Mouse (Mus musculus) testis, adult 2 months (tissue): ENCODE results near the gene Adgrb3. TPM values are rescaled to one million over a fixed set of nuclear protein-coding genes. Genes with fewer than 3 reads are reported as not detected.

Experiments used
- H3K27ac ChIP-seq: fragments of 200-500 bp; 2 replicates; pipeline ENCODE4 v1.5.1; 2012; ENCODE audit warnings: low read depth, low read length; ENCODE audit not compliant: control insufficient read depth, insufficient read depth
- H3K27me3 ChIP-seq: fragments of 200-500 bp; 2 replicates; pipeline ENCODE4 v1.6.1; 2012; ENCODE audit warnings: mild to moderate bottlenecking, low read length, moderate library complexity; ENCODE audit not compliant: control insufficient read depth, insufficient read depth
- H3K36me3 ChIP-seq: fragments of 200-500 bp; 2 replicates; pipeline ENCODE4 v1.6.1; 2012; ENCODE audit warnings: mild to moderate bottlenecking, low read length; ENCODE audit not compliant: control insufficient read depth, insufficient read depth
- H3K4me1 ChIP-seq: fragments of 200-500 bp; 2 replicates; pipeline ENCODE4 v1.6.1; 2012; ENCODE audit warnings: low read length; ENCODE audit not compliant: control insufficient read depth, insufficient read depth
- H3K4me3 ChIP-seq: fragments of 200-500 bp; 2 replicates; pipeline ENCODE4 v1.5.1; 2012; ENCODE audit warnings: low read depth, mild to moderate bottlenecking, low read length, moderate library complexity, mixed read lengths; ENCODE audit not compliant: control insufficient read depth
- CTCF ChIP-seq: fragments of 200-500 bp; IDR thresholded peaks from 2 replicates; pipeline ENCODE4 v1.5.1; 2012; ENCODE audit warnings: low read depth, mild to moderate bottlenecking, inconsistent platforms, low read length, moderate library complexity; ENCODE audit not compliant: control insufficient read depth, insufficient read depth, insufficient replicate concordance
- POLR2A ChIP-seq: fragments of 200-500 bp; IDR thresholded peaks from 2 replicates; pipeline ENCODE4 v1.6.1; 2012; ENCODE audit warnings: low read depth, mild to moderate bottlenecking, inconsistent platforms, low read length, moderate library complexity; ENCODE audit not compliant: control insufficient read depth
- polyA plus RNA-seq: library from polyadenylated mRNA; depleted of rRNA; stranded (reverse); fragments of >200 nt; gene quantifications from 2 replicates; pipeline ENCODE4 v1.2.3, GENCODE M21; 2012

The Adgrb3 gene
- polyA plus RNA-seq, 1 experiment = 0.40 TPM

DNA sequence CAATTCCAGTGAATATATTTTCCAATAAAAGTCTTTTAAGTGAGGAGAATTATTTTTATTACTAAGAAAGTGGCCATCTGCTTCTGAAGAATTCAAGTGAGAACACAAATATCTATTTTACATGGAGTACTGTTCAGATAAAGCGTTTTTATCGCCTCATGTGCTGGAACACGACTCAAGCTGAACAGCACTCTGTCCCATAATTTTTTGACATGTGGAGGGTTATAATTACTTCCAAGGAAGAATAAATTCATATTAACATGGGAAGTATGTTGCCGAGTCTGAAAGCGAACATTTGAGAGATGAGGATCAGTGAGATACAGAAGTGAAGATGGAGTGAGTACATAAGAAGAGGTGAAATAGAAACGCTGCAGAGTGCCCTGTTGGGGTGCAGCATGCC is 665.9 kb downstream of the Adgrb3 start:
- no peaks in the 10 kb centered on the region for H3K4me1 ChIP-seq
- H3K36me3 ChIP-seq = no peaks in the 10 kb centered on the region
- no peak overlapping the region for H3K27ac ChIP-seq
- no peak for TF ChIP-seq POLR2A
- TF ChIP-seq CTCF = no peak
- H3K27me3 ChIP-seq = no peaks in the 10 kb centered on the region
- no peak overlapping the region for H3K4me3 ChIP-seq

DNA sequence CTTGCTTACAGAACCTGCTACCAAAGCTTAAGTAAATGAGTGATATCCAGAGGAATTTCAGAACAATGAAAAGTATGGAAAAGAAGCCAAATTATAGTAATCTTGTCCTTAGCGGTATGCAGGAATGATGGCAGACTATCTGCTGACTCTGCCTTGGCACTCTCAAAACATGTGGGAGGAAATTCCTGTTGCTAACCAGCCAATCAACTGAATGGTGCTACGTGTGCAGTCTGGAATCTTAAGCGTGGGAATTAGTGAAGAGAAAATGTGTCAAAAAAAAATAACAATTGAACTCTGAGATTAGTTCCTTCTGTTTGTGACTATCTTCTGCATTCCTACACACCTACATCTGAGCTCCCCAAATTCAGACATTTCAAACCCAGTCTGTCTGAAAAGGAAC is 683.3 kb downstream of the Adgrb3 start:
- Histone ChIP-seq H3K4me3 (no peak overlapping the region), H3K27me3 (no peaks in the 10 kb centered on the region), H3K36me3 (no peaks in the 10 kb centered on the region), H3K27ac (no peak overlapping the region), H3K4me1 (no peaks in the 10 kb centered on the region)
- TF ChIP-seq CTCF (no peak), POLR2A (no peak)

DNA sequence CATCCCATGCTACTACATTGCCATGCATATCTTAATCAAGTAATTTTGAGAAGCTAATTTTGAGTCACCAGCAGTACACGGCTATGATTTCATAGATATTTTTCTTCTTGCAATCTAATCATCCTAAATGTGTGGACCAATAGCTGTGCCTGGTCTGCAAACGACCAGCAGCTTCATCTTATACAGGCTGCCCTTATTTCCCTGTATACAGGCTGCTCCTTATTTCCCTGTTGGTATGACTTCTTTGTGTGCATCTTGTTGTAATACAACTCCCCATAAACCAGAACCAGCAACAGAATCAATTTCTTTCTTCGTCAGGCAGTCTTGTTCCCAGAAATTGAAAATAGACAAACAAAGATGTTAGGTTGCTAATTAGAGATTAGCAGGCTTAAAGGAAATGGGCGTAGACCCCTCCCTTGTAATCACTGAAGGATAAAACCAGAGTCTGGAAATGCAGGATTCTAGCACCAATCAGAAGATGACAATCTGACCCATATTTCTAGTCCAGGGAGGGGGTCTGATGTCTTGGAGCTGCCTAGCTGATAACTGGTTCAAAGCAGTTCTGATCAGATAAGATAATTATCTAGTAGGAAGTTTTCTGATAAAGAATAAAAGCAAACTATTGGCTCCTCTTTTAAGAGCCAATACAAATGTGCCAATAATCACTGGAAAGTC is 697.2 kb downstream of the Adgrb3 start:
- Histone ChIP-seq H3K27ac (no peak overlapping the region), H3K4me3 (no peak overlapping the region), H3K27me3 (no peaks in the 10 kb centered on the region), H3K36me3 (no peaks in the 10 kb centered on the region), H3K4me1 (no peaks in the 10 kb centered on the region)
- TF ChIP-seq CTCF (no peak), POLR2A (no peak)

DNA sequence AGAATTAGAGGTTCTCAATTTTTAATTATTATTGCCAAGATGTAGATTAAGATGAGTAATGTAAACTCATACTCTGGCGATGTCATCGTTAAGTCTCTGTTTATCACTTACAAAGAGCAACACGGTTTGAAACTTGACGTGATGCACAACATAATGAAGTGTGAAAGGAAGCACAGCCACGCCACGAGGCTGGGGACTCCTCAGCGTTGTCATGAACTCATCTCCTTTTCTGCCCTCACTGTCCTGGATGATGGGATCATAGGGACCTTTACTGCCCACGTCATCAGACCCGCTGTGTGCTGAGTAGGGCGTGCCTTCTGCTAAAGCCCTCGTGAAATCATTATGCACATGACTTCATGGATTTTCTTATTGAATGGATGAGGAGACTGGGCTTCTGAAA is 714.0 kb downstream of the Adgrb3 start:
- Histone ChIP-seq H3K36me3 (no peaks in the 10 kb centered on the region), H3K4me1 (no peaks in the 10 kb centered on the region), H3K27me3 (no peaks in the 10 kb centered on the region), H3K27ac (no peak overlapping the region), H3K4me3 (no peak overlapping the region)
- TF ChIP-seq CTCF (no peak), POLR2A (no peak)

DNA sequence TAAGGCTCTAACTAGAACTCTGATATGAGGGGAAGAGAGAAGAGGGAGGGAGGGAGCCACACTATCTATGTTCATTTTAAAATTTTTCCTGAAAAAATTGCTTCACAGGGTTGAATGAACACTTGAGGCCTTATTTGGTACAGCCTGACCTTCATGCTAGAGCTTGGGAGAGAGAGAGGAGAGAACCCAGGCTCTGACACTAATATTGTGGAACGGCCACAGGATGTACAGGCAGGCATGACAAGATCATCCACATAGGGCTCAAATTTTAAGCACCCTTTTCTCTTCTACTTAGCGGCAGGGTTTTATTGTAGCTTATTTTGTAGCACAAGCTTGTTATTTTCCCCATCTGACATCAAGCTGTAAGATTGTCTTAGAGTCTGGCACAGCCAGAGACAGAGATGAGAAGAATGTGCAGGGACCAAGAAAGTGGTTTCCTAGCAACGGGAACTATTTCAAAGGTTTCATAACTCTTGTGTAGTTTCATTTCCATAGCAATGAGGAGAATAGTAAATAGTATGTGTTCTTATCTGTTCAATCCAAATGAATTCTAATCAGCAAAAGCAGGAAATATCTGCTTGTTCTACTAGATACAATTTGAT is 721.9 kb downstream of the Adgrb3 start:
- Histone ChIP-seq H3K4me3 (no peak overlapping the region), H3K27me3 (no peaks in the 10 kb centered on the region), H3K36me3 (no peaks in the 10 kb centered on the region), H3K27ac (no peak overlapping the region), H3K4me1 (no peaks in the 10 kb centered on the region)
- TF ChIP-seq POLR2A (no peak), CTCF (no peak)

DNA sequence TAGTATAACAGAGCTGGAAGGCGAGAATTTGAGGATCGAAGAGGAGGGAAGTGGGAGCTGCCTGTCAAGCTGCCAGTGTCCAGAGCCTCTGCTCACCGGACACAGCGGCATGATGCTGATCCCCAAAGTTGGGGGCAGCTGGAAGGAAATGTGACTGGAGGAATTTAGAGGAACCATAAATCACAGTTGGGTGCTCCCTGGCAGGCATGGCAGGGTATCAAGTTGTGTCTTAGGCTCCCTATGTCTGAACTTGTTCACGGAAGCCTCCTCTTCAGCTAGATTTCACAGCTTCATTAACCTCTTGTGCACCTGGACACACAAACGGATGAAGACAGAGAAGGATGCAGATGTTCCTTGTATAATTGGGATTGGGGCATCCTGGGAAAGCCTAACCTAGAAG is 722.8 kb downstream of the Adgrb3 start:
- no peaks in the 10 kb centered on the region for H3K4me1 ChIP-seq

DNA sequence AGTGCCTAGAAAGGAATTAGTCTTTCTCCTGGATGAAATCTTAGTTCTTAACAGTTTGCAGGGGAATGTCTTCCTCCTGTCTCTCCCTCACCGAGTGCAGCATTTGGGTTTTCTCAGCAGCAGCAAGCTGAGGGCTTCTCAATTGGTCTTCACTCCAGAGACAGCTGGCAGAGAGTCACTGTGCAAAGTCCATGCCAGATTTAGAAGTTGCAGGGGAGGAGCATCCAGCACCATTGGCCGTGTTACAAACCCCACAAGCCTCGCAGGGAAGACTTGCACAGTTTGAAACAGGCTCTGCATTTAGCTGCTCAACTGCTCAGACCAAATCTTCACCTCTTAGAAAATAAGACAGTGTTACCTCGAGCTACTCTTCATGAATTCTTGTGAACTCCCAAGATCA is 724.1 kb downstream of the Adgrb3 start:
- no peak for TF ChIP-seq CTCF
- no peak for TF ChIP-seq POLR2A
- Histone ChIP-seq H3K27ac (no peak overlapping the region), H3K36me3 (no peaks in the 10 kb centered on the region), H3K4me1 (no peaks in the 10 kb centered on the region), H3K4me3 (no peak overlapping the region), H3K27me3 (no peaks in the 10 kb centered on the region)

More for the DNA sequence above, 722.8 kb downstream of the Adgrb3 start:
- no peak overlapping the region for H3K4me3 ChIP-seq
- no peaks in the 10 kb centered on the region for H3K36me3 ChIP-seq
- H3K27ac ChIP-seq = no peak overlapping the region
- no peak for TF ChIP-seq CTCF
- TF ChIP-seq POLR2A = no peak
- H3K27me3 ChIP-seq = no peaks in the 10 kb centered on the region
